Mouse (Mus musculus): ENCODE measurements around the gene Rundc1. TPM values are rescaled to one million over a fixed set of nuclear protein-coding genes. Genes with fewer than 3 reads are reported as not detected.
"Not testable (repeated sequence)": the region's sequence is repeated elsewhere in the genome, so short reads cannot be mapped to it uniquely, and the experiment has no call there.

The Rundc1 gene
- polyA plus RNA-seq (2015; fragmentation: Nextera tagmentation; extraction: Ambion mirVana), result 31.7 and 32.2 TPM in 2 replicates

- Histone ChIP-seq H3K9ac (replicated peaks) (peak within 1 kb of the TSS; percentile 78), H3K4me2 (replicated peaks) (peak within 1 kb of the TSS; percentile 90), H3K36me3 (peaks cover 10% of the 10 kb centered on the region), H3K27me3 (no peaks in the 10 kb centered on the region), H3K4me3 (peak within 1 kb of the TSS; percentile 79), H3K27ac (replicated peaks) (peak within 1 kb of the TSS; percentile 86), H3K4me1 (peaks cover 31% of the 10 kb centered on the region), H3K9me3 (no peaks in the 10 kb centered on the region)
- under 1% methylated on average over 74 of the region's 81 CpGs for WGBS
- peak; percentile 95 for ATAC-seq (replicated peaks)
Measured at GRCm38 (mm10) chr11:101424925-101425813, at the start of gene Rundc1, which contains the start of gene Ptges3l. Gene Rundc1 (plus strand): TSS chr11:101425085. Gene Ptges3l (minus strand): TSS chr11:101425333.

- H3K36me3 ChIP-seq; H3K27me3 ChIP-seq; H3K4me1 ChIP-seq; H3K9ac ChIP-seq (replicated peaks); ATAC-seq (replicated peaks); H3K4me3 ChIP-seq; H3K27ac ChIP-seq (replicated peaks); H3K9me3 ChIP-seq; H3K4me2 ChIP-seq (replicated peaks): not testable (repeated sequence)
- WGBS, result 94% methylated on average over 8 of the region's 8 CpGs
Measured at GRCm38 (mm10) chr11:101378196-101378595, 46.7 kb upstream of the Rundc1 start.

- no peaks in the 10 kb centered on the region for H3K27me3 ChIP-seq
- no peak overlapping the region for H3K4me3 ChIP-seq
- no peak overlapping the region for H3K27ac ChIP-seq (replicated peaks)
- no peak overlapping the region for H3K4me2 ChIP-seq (replicated peaks)
- no peaks in the 10 kb centered on the region for H3K4me1 ChIP-seq
- ATAC-seq (replicated peaks), result no peak
- H3K9me3 ChIP-seq, result no peaks in the 10 kb centered on the region
- no peak overlapping the region for H3K9ac ChIP-seq (replicated peaks)
- WGBS, result 77% methylated on average over 6 of the region's 6 CpGs
- H3K36me3 ChIP-seq, result no peaks in the 10 kb centered on the region
Measured at GRCm38 (mm10) chr11:101378926-101379325, 46.0 kb upstream of the Rundc1 start.

- no peaks in the 10 kb centered on the region for H3K9me3 ChIP-seq
- H3K36me3 ChIP-seq, result no peaks in the 10 kb centered on the region
- 0% methylated on average over 4 of the region's 4 CpGs for WGBS
- no peak overlapping the region for H3K9ac ChIP-seq (replicated peaks)
- no peaks in the 10 kb centered on the region for H3K27me3 ChIP-seq
- H3K4me3 ChIP-seq, result no peak overlapping the region
- no peaks in the 10 kb centered on the region for H3K4me1 ChIP-seq
- no peak overlapping the region for H3K4me2 ChIP-seq (replicated peaks)
- no peak for ATAC-seq (replicated peaks)
- no peak overlapping the region for H3K27ac ChIP-seq (replicated peaks)
Measured at GRCm38 (mm10) chr11:101381817-101382216, 43.1 kb upstream of the Rundc1 start.

- Histone ChIP-seq H3K4me3 (no peak overlapping the region), H3K4me2 (replicated peaks) (no peak overlapping the region), H3K4me1 (peaks cover 7% of the 10 kb centered on the region; the same call in 1 of the 2 replicates), H3K27me3 (no peaks in the 10 kb centered on the region), H3K36me3 (no peaks in the 10 kb centered on the region), H3K9me3 (no peaks in the 10 kb centered on the region), H3K27ac (replicated peaks) (peak overlapping the region; percentile 37; the same call in 1 of the 2 replicates), H3K9ac (replicated peaks) (no peak overlapping the region)
- 0 out of 2 replicates have a peak, but pooled peaks have one; percentile 61 for ATAC-seq (replicated peaks)
- WGBS, result 3% methylated on average over 8 of the region's 8 CpGs
Measured at GRCm38 (mm10) chr11:101395110-101395509, 29.8 kb upstream of the Rundc1 start.

- Histone ChIP-seq H3K4me2 (replicated peaks) (no peak overlapping the region), H3K9me3 (no peaks in the 10 kb centered on the region), H3K4me1 (peaks cover 13% of the 10 kb centered on the region), H3K9ac (replicated peaks) (no peak overlapping the region), H3K4me3 (no peak overlapping the region), H3K36me3 (peaks cover 31% of the 10 kb centered on the region), H3K27ac (replicated peaks) (no peak overlapping the region), H3K27me3 (no peaks in the 10 kb centered on the region)
- no peak for ATAC-seq (replicated peaks)
- WGBS, result 83% methylated on average over 2 of the region's 2 CpGs
Measured at GRCm38 (mm10) chr11:101415306-101415705, 9.6 kb upstream of the Rundc1 start.

- Histone ChIP-seq H3K36me3 (peaks cover 20% of the 10 kb centered on the region), H3K27ac (replicated peaks) (peak overlapping the region; percentile 89), H3K9me3 (no peaks in the 10 kb centered on the region), H3K4me1 (peaks cover 13% of the 10 kb centered on the region), H3K4me3 (peak overlapping the region; percentile 88), H3K9ac (replicated peaks) (peak overlapping the region; percentile 83), H3K4me2 (replicated peaks) (peak overlapping the region; percentile 73), H3K27me3 (no peaks in the 10 kb centered on the region)
- ATAC-seq (replicated peaks), result peak; percentile 70; the same call in 1 of the 2 replicates
- WGBS, result under 1% methylated on average over 11 of the region's 11 CpGs
Measured at GRCm38 (mm10) chr11:101416433-101417100, 8.3 kb upstream of the Rundc1 start.

GRCm38 (mm10) chr11:101417101-101417855, 7.6 kb upstream of the Rundc1 start, which contains the start of gene Aarsd1:
Gene Aarsd1 (minus strand): TSS chr11:101417615.
- Histone ChIP-seq H3K9me3 (no peaks in the 10 kb centered on the region), H3K27ac (replicated peaks) (peak within 1 kb of the TSS; percentile 89), H3K4me3 (peak within 1 kb of the TSS; percentile 88), H3K9ac (replicated peaks) (peak within 1 kb of the TSS; percentile 83), H3K36me3 (peaks cover 13% of the 10 kb centered on the region), H3K4me2 (replicated peaks) (peak within 1 kb of the TSS; percentile 73), H3K27me3 (no peaks in the 10 kb centered on the region), H3K4me1 (peaks cover 13% of the 10 kb centered on the region)
- 0% methylated on average over 45 of the region's 45 CpGs for WGBS
- peak; percentile 90 for ATAC-seq (replicated peaks)

GRCm38 (mm10) chr11:101418991-101419390, 5.9 kb upstream of the Rundc1 start:
- Histone ChIP-seq H3K36me3 (peaks cover 2% of the 10 kb centered on the region; the same call in 1 of the 2 replicates), H3K4me3 (no peak overlapping the region), H3K9ac (replicated peaks) (no peak overlapping the region), H3K9me3 (no peaks in the 10 kb centered on the region), H3K27ac (replicated peaks) (no peak overlapping the region), H3K4me1 (peaks cover 13% of the 10 kb centered on the region), H3K4me2 (replicated peaks) (no peak overlapping the region), H3K27me3 (no peaks in the 10 kb centered on the region)
- no peak for ATAC-seq (replicated peaks)
- WGBS, result 55% methylated on average over 6 of the region's 6 CpGs

GRCm38 (mm10) chr11:101419610-101420009, 5.3 kb upstream of the Rundc1 start:
- WGBS, result 8% methylated on average over 3 of the region's 3 CpGs
- Histone ChIP-seq H3K4me1 (peaks cover 19% of the 10 kb centered on the region), H3K9ac (replicated peaks) (no peak overlapping the region), H3K4me3 (no peak overlapping the region), H3K27ac (replicated peaks) (no peak overlapping the region), H3K4me2 (replicated peaks) (no peak overlapping the region), H3K27me3 (no peaks in the 10 kb centered on the region), H3K36me3 (no peaks in the 10 kb centered on the region), H3K9me3 (no peaks in the 10 kb centered on the region)
- ATAC-seq (replicated peaks), result no peak

GRCm38 (mm10) chr11:101420148-101420547, 4.7 kb upstream of the Rundc1 start:
- Histone ChIP-seq H3K36me3 (no peaks in the 10 kb centered on the region), H3K27me3 (no peaks in the 10 kb centered on the region), H3K9me3 (no peaks in the 10 kb centered on the region), H3K4me3 (no peak overlapping the region), H3K9ac (replicated peaks) (no peak overlapping the region), H3K4me2 (replicated peaks) (no peak overlapping the region), H3K4me1 (peaks cover 20% of the 10 kb centered on the region), H3K27ac (replicated peaks) (no peak overlapping the region)
- WGBS, result 86% methylated on average over 5 of the region's 5 CpGs
- no peak for ATAC-seq (replicated peaks)
